Mouse (Mus musculus): Measurements from ENCODE around the gene Lrrc8d. TPM values are rescaled to one million over a fixed set of nuclear protein-coding genes. Genes with fewer than 3 reads are reported as not detected.
A peak's percentile ranks its signal among the peaks of the same experiment; 100 is the strongest.

Lrrc8d gene
- total and polyA plus RNA-seq, 3 experiments = 7.0 to 26.1 (median 16.6) TPM

DNA sequence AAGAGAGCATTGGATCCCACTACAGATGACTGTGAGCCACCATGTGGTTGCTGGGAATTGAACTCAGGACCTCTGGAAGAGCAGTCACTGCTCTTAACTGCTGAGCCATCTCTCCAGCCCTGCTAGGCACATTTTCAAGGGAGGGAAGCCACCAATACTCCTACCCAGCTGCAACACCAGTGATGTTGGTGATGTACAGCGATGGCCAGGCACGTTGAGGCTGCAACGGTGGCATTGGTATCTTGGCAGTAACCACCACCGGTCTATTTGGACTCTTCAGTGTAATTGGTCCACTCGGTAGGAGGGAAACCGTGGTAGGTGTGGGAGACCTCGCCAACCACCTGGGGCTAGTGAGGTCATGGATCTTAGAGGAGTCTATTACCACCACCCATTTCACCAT, 170.0 kb downstream of the Lrrc8d start:
- Histone ChIP-seq H3K9me3 (replicated peaks; ENCODE audit: low read length) (no peaks in the 10 kb centered on the region), H3K27me3 (replicated peaks) (no peaks in the 10 kb centered on the region), H3K79me2 (replicated peaks; ENCODE audit: control insufficient read depth, extremely low read depth, insufficient read depth, poor library complexity, severe bottlenecking) (no peaks in the 10 kb centered on the region), H3K9ac (ENCODE audit: insufficient read depth, low read depth) (no peak overlapping the region), H3K4me2 (ENCODE audit: insufficient read depth, low read depth, poor library complexity, severe bottlenecking) (no peak overlapping the region), H3K36me3 (replicated peaks in 1 of 2; ENCODE audit: control insufficient read depth in 1 of 2, insufficient read depth in 1 of 2, low read length in 1 of 2) (no peaks in the 10 kb centered on the region), H3K4me1 (ENCODE audit: control insufficient read depth in 1 of 2, insufficient read depth in 2 of 2) (peaks cover 4 to 7% of the 10 kb centered on the region in 2 experiments; a peak in 1 of 4 replicates), H3K27ac (ENCODE audit: insufficient read depth, low read depth) (no peak overlapping the region), H3K4me3 (replicated peaks in 1 of 3; ENCODE audit: low read depth in 2 of 3, low read length in 2 of 3, poor library complexity in 1 of 3) (no peak overlapping the region)
- DNase-seq (ENCODE audit: extremely low read depth) = no peak
- TF ChIP-seq RAD21 (IDR thresholded peaks at IDR 0.05; ENCODE audit: low read depth, low read length) = no peak
- no peak for TF ChIP-seq USF2 (conservative IDR thresholded peaks at IDR 0.05; ENCODE audit: low read depth, low read length)
- in situ Hi-C loops (cut with MboI; ENCODE audit: low pct_ligation_motif_present, low pct_unique_long_range_greater_than_20kb, low sequenced_read_pairs) = loop anchor here (5.0 kb wide), 3 partner anchors 177 to 462 kb away; no protein-coding TSS in a partner anchor
- dilution Hi-C loops (cut with MboI; ENCODE audit: extremely low pct_ligation_motif_present, extremely low pct_unique_long_range_greater_than_20kb, low sequenced_read_pairs) = no loop called here

- no peaks in the 10 kb centered on the region for H3K36me3 ChIP-seq (replicated peaks in 1 of 2; ENCODE audit: control insufficient read depth in 1 of 2, insufficient read depth in 1 of 2, low read length in 1 of 2)
- dilution Hi-C loops (cut with MboI; ENCODE audit: extremely low pct_ligation_motif_present, extremely low pct_unique_long_range_greater_than_20kb, low sequenced_read_pairs) = no loop called here
- H3K9ac ChIP-seq (ENCODE audit: insufficient read depth, low read depth) = no peak overlapping the region
- no peaks in the 10 kb centered on the region for H3K27me3 ChIP-seq (replicated peaks)
- H3K4me3 ChIP-seq (replicated peaks in 1 of 3; ENCODE audit: low read depth in 2 of 3, low read length in 2 of 3, poor library complexity in 1 of 3) = no peak overlapping the region
- H3K9me3 ChIP-seq (replicated peaks; ENCODE audit: low read length) = no peaks in the 10 kb centered on the region
- H3K79me2 ChIP-seq (replicated peaks; ENCODE audit: control insufficient read depth, extremely low read depth, insufficient read depth, poor library complexity, severe bottlenecking) = no peaks in the 10 kb centered on the region
- TF ChIP-seq MXI1 (IDR thresholded peaks at IDR 0.05; ENCODE audit: low read depth, low read length) = no peak
- TF ChIP-seq MEF2A (IDR thresholded peaks at IDR 0.05; ENCODE audit: borderline replicate concordance, low read depth, low read length) = no peak
- no peak for TF ChIP-seq PAX5 (IDR thresholded peaks at IDR 0.05; ENCODE audit: low read length)
- TF ChIP-seq UBTF (IDR thresholded peaks at IDR 0.05; ENCODE audit: low read depth, low read length) = no peak
- no peak for TF ChIP-seq MAZ (IDR thresholded peaks at IDR 0.05; ENCODE audit: low read depth, low read length)
- TF ChIP-seq JUND (conservative IDR thresholded peaks at IDR 0.05; ENCODE audit: low read depth, low read length) = no peak
- TF ChIP-seq POLR2AphosphoS2 (IDR thresholded peaks at IDR 0.05; ENCODE audit: low read depth, low read length) = no peak
- no peak for TF ChIP-seq MAX (IDR thresholded peaks at IDR 0.05; ENCODE audit: low read length)
- TF ChIP-seq GABPA (IDR thresholded peaks at IDR 0.05; ENCODE audit: insufficient replicate concordance, low read depth, low read length) = no peak
- DNase-seq (ENCODE audit: extremely low read depth) = no peak
- no peak overlapping the region for H3K27ac ChIP-seq (ENCODE audit: insufficient read depth, low read depth)
- H3K4me1 ChIP-seq (ENCODE audit: control insufficient read depth in 1 of 2, insufficient read depth in 2 of 2) = peaks cover 7 to 12% of the 10 kb centered on the region in 2 experiments; a peak in 2 of 4 replicates
- in situ Hi-C loops (cut with MboI; ENCODE audit: low pct_ligation_motif_present, low pct_unique_long_range_greater_than_20kb, low sequenced_read_pairs) = loop anchor here (5.0 kb wide), 1 partner anchor 464 kb away; no protein-coding TSS in a partner anchor
- no peak overlapping the region for H3K4me2 ChIP-seq (ENCODE audit: insufficient read depth, low read depth, poor library complexity, severe bottlenecking)
Observed at GRCm38 (mm10) chr5:105871140-105871539, 171.4 kb downstream of the Lrrc8d start.

- Histone ChIP-seq H3K9me3 (replicated peaks; ENCODE audit: low read length) (no peaks in the 10 kb centered on the region), H3K9ac (ENCODE audit: insufficient read depth, low read depth) (no peak overlapping the region), H3K79me2 (replicated peaks; ENCODE audit: control insufficient read depth, extremely low read depth, insufficient read depth, poor library complexity, severe bottlenecking) (peaks cover 5% of the 10 kb centered on the region; the same call in 1 of the 2 replicates), H3K4me3 (replicated peaks in 1 of 3; ENCODE audit: low read depth in 2 of 3, low read length in 2 of 3, poor library complexity in 1 of 3) (no peak overlapping the region), H3K36me3 (replicated peaks in 1 of 2; ENCODE audit: control insufficient read depth in 1 of 2, insufficient read depth in 1 of 2, low read length in 1 of 2) (no peaks in the 10 kb centered on the region), H3K4me1 (ENCODE audit: control insufficient read depth in 1 of 2, insufficient read depth in 2 of 2) (peaks cover 7 to 12% of the 10 kb centered on the region in 2 experiments; a peak in 2 of 4 replicates), H3K27ac (ENCODE audit: insufficient read depth, low read depth) (no peak overlapping the region), H3K27me3 (replicated peaks) (no peaks in the 10 kb centered on the region), H3K4me2 (ENCODE audit: insufficient read depth, low read depth, poor library complexity, severe bottlenecking) (no peak overlapping the region)
- dilution Hi-C loops (cut with MboI; ENCODE audit: extremely low pct_ligation_motif_present, extremely low pct_unique_long_range_greater_than_20kb, low sequenced_read_pairs) (no loop called here), in situ Hi-C loops (cut with MboI; ENCODE audit: low pct_ligation_motif_present, low pct_unique_long_range_greater_than_20kb, low sequenced_read_pairs) (loop anchor here (5.0 kb wide), 1 partner anchor 465 kb away; no protein-coding TSS in a partner anchor)
- TF ChIP-seq UBTF (IDR thresholded peaks at IDR 0.05; ENCODE audit: low read depth, low read length) (no peak), RAD21 (IDR thresholded peaks at IDR 0.05; ENCODE audit: low read depth, low read length) (no peak), NELFE (IDR thresholded peaks at IDR 0.05; ENCODE audit: low read depth, low read length) (no peak), TCF12 (IDR thresholded peaks at IDR 0.05; ENCODE audit: low read depth, low read length) (no peak), EP300 (IDR thresholded peaks at IDR 0.05; ENCODE audit: low read length) (peak; percentile 32; the same call in 1 of the 2 replicates), JUN (IDR thresholded peaks at IDR 0.05; ENCODE audit: insufficient read depth, low read depth, low read length) (no peak), SIN3A (IDR thresholded peaks at IDR 0.05; ENCODE audit: low read length) (no peak), PAX5 (IDR thresholded peaks at IDR 0.05; ENCODE audit: low read length) (no peak), MAX (IDR thresholded peaks at IDR 0.05; ENCODE audit: low read length) (no peak), MEF2A (IDR thresholded peaks at IDR 0.05; ENCODE audit: borderline replicate concordance, low read depth, low read length) (0 out of 2 replicates have a peak, but pooled peaks have one; percentile 10), IRF4 (IDR thresholded peaks at IDR 0.05; ENCODE audit: low read depth, low read length) (no peak), NRF1 (IDR thresholded peaks at IDR 0.05; ENCODE audit: low read depth, low read length) (no peak)
- no peak for DNase-seq (ENCODE audit: extremely low read depth)
Observed at GRCm38 (mm10) chr5:105872176-105872575, 172.4 kb downstream of the Lrrc8d start.

Data from CH12.LX (cell line).